Mouse (Mus musculus): ENCODE measurements around the gene Lsamp. TPM values are rescaled to one million over a fixed set of nuclear protein-coding genes. Genes with fewer than 3 reads are reported as not detected.
A peak's percentile ranks its signal among the peaks of the same experiment; 100 is the strongest.
"Not testable (repeated sequence)": the region's sequence is repeated elsewhere in the genome, so short reads cannot be mapped to it uniquely, and the experiment has no call there.

Gene Lsamp
- total RNA-seq, 4 experiments from 2014 or later = 9.0 to 20.8 (median 14.2) TPM

DNA sequence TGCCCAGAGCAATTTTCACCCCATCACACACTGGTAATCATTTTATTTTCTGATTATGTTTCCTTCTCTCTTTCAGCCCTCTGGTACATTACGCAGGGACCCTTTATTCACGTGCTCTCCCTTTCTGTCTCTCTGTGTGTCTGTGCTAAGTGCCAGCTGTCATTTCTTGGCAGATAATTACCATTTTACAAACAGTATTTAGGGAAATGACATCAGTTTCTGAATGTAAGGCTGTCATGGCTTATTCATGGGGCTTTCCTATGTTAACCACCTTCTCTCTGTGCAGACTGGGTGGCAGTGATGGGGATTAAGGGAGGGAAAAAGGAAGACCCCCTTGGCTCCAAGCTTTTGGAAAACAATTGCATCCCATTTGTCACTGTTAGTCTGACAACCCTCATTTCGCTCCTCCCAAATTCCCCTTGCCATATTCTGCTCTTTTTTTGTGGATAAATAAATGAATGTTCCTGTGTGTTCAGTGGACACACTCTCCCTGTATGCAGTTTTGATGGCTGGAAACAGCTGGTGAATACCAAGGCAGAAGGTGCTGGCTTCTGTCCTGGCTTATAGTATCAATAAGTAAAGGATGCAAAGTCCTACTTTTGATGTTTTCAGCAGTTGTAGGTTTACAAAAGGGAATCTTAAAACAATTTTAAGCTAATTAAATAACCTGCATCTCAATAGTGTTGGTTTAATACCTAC, 520.2 kb downstream of the Lsamp start:
- no peak for DNase-seq

DNA sequence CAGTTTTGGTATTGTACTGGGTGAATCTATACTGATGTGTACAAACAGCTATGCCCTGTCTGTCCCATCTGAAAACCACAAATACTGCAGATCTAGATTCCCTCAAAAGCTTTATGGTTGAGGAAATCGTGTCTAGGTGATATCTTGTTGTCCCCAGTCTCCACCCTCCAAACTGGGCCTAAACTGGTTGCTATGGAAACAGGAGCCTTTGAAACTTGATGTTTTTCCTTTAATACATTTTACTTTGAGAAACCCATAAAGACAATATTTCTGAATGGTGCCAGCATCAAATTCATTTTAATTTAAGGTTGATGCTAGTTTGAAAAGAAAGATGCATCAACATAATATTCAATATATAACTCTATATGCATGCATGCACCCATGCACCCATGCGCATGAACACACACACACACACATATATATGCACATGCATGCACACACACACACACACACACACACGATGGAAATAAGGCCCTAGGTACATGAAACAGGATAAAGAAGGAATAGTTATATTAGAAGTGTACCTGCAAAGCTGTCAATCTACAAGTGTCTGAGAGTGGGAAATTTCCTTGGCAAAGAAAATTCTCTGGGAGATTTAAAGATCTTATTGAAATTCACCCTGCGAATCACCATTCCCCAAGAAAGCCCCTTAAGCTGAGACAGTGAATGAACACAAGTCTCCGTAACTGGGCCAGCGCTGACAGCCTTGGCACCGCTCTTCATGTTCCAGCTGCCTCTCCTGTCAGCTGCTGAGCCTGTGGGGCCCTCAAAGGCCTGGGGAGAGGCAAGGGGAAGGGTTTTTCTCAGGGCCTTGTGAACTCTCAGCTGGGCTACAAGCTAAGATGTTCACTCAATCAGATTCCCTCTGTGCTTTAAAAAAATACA, 525.2 kb downstream of the Lsamp start:
- no peak for DNase-seq

DNA sequence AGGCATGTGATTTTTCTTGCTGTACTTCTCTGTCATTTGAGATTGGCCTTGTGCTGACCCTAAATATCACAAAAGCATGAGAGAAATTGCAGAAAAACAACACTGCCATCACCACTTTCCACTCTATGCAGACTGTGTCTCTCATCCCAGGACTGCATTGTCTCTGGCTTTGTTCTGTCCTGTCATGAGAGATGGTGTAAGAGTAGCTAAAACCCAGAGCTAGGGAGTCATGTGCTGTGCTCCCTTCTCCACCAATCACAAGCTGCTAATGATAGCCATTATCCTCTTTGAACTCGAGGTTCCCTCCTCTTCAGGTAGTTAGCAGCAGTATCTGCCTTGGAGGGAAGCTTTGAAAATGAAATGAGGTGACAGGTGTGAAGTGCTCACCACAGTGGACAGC, 552.6 kb downstream of the Lsamp start:
- no peak for DNase-seq

DNA sequence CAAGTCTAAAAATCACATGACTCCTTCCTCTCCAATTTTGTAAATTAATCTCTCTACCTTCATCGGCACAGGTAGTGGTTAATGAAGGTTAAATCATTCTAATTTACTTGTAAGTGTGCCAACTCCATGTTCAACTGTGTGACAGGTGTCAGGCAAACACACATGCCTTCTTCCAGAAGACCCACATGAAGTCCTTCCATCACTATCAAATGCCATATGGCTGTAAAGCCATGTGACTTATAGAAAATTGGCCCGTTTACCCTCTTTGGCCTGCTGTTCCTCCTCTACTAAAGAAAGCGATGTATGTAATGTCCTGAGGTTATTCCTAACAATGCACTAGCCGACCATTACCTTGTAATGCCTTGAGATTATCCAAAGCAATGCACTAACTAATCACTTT, 565.5 kb downstream of the Lsamp start:
- no peak for DNase-seq

DNA sequence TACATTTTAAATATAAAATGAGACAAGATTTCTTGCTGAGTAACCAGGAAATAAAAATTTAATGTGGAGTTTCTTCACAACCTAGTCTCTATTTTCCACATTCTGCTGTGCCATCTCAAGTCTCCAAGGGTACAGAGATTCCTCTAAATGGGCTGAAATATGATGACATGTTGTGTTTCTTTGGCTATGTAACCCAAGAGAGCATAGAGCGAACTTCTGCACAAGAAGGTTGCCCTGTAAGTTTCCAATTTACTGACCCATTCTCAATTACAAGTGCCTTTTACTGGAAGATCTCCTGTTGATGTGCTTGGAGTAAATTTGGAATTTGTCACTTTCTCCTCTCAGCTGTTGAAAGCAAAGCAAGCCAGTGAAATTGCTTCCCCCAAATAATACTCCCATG, 571.4 kb downstream of the Lsamp start:
- DNase-seq = no peak

DNA sequence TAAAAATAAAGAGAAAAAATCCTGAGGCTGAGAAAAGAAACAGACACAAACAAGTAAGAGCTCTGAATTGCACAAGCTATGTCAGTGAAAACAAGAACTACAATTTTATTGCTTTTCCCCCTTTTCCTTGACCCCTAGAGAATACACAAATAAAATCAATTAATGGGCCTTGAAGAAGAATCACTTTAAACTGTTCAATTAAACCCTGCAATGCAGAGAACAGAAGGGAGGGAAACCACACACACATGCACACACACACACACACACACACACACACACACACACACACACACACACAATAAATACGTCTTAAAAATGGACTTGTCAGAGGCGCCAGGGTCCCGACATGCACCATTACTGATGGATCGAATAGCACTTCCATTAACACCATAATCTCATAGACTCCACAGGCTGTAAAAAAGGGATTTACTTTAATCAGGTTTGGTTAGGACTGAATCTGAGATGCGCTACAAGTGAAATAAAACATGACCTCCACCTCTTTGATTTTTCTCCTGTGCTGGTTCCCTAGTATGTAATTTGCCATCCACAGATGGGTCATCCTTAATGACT, 573.6 kb downstream of the Lsamp start:
- no peak for DNase-seq

DNA sequence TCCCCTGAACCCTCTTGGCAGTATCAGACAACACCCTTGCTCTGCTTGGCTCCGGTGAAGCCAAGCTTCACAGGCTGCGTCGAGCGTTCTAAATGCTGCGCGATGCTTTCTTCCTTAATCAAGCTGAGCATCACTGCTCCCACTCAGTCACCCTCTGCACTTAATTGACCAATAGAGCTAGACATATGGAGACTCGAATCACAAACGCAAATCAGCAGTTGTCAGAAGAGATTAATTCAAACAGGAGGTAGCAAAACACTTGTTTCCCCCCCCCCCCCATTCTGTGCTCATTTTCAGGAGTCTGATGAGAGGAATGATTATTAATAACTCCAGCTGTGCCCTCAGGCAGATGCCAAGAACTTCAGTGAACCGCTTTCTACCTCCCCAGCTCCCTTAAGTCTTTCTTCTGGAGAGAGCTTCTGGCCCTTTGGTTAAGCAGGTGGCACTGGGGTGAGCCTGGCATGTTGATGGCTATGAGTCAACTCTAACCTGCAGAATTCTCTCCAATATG, 583.3 kb downstream of the Lsamp start:
- no peak for DNase-seq

DNA sequence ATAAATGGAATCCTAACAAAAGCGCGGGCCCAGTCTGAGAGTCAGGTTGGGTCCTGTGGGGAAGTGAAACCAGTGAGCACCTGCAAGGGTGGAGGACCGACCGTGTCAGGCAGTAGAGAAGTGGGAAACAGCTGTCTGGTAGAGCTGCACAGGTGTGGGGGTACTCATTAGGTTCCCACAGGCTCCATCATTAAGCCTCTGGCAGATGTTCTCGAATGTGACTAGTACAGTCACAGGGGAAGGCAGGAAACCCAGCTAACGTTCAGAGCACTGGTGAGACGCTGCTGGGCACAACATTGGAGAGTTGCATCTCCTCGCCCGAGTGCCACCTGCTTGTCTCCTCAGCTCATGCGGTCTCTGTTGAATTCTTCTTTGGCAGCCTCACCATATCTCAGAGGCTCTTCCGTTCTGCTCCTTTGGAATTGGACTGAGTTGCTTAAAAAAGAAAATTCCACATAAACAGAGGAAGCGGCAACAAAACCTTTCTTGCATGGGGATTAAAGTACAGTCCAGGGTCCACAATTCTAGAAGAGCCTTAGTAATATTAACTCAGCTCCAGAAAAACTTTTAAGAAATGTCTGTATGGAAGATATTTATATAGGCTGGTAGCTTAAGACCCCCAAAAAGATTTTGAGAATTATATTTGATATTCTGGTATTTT, 588.1 kb downstream of the Lsamp start:
- no peak for DNase-seq

DNA sequence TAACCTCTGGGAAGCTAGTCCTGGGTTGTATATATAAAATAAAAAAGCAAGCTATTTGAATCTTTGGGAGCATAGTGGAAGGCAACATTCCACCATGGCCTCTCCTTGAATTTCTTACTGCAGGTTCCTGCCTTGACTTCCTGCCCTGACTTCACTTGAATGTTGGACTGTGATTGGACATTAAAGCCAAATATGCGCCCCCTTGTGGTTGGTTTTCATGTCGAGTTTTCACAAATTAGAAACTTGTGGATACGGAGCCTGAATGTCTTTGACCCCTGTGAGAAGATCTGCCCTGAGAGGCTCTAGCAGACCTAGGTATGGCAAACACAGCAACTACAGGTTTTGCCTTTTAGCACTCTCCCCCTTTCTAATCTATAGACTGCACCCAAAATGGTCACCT, 597.9 kb downstream of the Lsamp start:
- no peak for DNase-seq

DNA sequence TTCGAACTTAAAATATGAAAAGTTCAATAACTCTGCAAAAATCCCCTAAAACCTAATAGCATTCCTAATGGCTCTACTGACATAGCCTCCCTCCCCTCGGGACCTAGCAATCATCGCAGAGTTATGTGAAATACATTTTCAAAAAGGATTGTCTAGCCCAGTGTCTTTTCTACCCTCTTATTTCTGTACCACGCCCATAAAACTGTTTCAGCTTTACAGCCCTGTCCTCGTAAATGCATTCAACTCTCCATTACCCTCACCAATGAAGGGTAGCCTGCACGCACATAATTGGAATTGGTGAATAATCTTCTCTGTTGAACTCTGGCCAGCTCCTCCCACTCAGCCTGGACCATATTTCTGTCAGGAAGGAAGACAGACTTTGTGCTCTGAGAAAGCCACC, 609.0 kb downstream of the Lsamp start:
- no peak for DNase-seq

DNA sequence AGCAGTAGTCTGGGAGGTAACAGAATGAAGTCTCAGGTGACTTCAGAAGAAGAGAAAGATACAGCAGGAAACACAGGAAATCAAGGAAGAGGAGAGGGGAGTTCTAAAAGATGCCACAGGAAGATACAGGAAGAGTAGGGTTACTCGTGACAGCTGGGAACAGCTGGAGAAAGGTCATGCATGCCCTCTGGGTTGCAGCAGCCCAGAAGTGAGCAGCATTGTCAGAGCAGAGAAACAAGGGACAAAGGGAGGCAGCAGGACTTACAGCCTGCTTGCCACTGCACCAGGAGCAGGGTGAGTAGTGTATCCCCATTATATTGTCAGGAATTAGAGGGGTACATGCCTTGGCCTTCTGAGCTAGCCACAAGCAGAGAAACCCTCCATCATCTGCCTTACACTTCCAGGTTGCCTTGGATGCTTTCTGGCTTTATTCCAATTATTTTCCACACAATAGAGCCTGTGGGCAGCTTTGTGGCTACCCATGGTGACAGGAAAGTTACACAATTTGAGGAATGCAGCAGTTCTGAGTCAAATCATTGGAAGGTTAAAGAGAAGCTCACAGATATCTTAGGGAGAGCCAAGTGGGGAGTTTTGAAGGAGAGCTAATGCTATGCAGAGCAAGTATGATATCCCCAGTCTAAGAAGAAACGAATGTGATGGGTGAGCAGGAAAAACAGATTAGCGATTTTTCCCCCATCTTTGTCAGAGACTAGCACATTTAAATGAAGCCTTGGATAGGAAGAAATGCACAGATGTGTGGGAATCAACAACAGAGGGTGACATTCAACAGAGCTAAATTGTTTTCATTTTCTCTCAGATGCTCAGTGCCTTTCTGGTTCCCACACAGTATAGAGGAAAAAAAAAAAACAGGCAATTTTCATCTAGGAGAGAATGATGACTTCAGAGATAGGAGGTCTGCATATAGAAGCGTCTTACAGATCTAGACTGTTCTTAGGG, 617.5 kb downstream of the Lsamp start:
- no peak for DNase-seq

DNA sequence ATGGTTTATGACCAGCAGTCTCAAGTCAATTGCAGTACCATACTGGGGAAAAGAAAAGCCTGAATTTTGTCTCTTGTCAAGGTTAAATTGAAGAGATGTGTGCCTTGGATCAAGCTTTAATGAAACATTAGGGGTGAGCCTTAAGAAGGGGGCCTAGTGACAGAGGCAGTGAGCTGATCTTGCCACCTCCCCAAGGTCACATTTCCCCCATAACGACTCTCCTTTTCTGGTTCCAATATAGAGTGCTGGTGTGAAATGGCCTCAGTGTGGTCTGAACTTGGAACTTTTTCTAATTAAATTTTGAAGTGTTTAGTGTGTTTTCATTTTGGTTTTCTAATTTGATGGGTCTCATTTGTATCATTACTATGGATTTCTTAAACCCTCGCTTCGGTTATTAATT, 623.3 kb downstream of the Lsamp start:
- DNase-seq = no peak

DNA sequence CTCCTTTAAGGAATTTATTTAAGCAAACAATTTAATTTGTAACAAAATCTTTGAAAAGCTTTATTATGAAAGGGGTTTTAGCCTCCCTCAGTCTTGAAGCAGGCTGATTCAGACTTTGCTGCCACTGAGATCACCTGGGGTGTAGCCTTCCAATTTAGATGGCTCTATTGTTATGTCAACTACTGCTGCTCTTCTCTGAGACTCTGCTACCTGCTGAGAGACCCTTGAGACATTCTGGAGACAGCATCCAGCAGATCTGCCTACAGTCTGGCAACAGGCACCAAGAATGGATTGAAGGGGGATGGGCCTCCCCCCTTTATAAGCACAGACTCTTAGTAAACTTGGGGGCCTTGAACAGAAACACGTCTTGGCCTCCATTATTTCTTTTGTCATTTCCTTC, 632.5 kb downstream of the Lsamp start:
- not testable (repeated sequence) for DNase-seq

DNA sequence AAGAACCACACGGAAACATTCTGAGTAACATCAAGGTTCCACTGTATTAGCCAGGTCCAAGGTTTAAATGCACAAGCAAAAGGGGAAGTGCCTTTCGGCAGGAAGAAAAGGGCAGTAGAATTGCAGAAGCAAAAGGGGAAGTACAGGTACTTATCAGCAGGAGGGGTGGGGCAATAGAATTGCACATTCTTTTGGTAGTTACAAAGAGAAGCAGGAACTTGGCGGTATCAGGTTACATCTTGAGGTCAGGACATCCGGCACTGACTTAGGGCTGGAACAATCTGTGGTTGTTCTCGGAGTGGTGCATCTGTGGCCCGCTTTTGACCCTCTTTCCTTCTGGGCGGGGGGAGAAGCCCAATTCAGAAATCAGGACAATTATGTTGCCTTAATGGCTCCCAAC, 636.9 kb downstream of the Lsamp start:
- DNase-seq = not testable (repeated sequence)

DNA sequence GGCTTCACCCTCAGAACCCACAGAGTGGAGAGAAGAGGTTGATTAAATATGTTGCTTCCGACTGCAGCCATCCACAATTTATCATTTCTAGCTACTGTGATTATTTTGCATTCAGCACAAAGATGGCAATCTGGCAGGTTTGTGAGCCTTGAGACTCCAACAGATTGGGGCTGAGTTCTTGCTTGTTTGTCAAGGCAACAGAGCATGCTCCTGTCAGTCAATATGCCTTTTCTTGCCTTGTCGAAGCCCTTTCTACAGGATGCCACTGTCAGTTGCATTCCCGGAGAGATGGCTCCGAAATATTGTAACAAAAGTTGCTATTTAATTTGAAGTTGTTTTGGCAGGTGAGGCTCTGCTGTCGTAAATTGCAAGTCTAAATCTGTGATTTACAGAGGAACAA, 643.0 kb downstream of the Lsamp start:
- no peak for DNase-seq

DNA sequence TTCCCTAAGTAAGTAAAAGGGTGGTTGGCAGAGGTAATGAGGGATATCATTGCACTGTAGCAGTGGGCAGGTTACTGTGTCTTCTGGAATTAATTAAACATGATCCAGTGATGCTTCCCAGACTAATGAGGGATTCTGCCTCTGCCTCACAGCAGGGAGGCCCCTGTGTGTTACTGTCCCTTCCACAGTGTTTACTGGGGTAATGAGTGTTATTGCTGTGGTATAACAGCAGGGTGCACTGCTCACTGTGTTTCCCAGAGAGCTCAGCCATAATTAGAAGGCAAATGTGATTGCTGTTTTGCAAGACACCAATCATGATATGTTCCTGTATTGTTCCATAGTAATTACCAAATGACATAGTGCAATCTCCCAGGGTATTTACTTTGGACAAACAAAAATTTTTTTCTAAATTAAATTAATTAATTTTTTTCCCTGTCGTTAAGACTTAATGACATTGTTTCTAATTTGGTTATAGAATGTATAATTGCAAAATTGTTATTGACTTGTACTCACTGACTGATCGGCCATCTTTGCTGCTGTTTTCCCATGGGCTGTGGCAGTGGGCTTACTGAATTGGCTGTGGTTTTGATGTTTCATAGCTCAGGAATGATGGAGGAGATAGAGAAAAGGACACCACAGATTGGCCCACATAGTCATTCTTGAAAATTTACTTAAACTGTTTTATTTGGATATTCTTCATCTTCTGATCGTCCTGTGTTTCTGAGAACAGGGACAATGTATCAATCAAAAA, 655.6 kb downstream of the Lsamp start:
- no peak for DNase-seq

DNA sequence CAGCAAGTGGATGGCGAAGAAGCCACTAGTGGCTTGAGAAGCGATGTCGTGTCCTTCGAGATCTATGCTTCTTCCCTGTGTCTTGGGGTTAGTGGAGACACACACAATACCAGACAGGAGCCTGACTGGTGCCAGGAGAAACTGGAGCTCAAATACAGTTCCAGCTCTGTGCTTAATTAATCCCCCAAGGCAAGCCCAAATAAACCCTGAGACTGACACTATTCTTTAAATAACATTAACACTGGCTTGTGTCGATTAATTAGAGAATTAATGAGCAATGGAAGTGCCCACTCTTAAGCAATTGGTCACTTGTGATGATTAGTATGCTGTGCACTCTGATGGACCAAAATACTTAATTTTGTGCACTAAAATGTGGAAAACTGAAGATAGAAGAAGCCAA, 668.6 kb downstream of the Lsamp start:
- no peak for DNase-seq

DNA sequence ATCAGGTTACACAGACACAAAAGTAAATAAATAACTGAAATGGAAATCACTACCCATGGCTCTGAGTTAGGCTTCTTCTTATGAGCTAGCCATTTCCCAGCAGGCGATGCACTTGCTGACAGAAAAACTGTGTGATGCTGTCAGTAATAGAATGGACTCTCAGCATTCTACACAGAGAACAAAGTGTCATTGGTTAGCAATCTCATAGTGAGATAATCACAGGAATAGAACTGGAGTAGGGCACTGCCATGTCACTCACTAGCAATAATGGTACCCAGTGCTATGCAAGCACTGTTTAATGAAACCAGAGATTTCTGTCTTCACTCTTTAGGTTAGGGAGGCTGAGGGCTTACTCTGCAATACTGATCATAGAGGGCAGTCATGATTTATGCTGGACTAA, 669.3 kb downstream of the Lsamp start:
- DNase-seq = no peak

DNA sequence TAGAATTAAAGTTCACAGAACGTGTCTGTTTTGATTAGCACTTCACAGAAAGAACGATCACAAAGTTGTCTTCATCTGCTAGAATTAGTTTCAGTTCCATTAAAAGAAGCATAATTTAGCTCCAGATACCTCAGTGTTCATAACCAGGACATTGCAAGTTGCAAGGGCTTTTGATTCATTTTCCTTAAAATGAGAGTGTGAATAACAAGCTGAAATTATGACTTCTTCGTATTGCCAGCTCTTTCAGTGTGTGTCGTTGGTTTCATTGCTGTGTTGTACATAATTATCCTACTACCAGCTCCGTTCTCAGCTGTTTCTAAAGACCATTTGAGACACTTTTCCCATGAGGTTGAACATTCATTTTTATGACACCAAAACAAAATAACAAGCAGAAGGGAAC, 672.2 kb downstream of the Lsamp start:
- no peak for DNase-seq

DNA sequence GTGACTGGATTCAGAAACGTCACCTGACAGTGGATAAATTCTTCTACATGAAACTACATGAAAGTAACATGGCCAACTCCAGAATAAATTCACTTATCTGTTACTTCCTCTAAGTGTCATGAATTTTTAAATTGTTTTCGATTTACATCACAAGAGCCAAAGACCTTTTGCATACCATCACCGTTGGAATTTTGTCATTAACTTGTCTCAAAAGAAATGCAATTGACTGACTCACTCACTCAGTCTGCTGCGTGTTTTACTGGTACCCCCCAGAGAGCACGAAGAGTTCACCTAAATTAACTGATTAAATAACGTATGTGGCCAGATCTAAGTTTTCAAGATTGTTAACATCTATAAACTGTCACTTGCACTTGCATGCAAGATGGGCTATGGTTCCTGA, 672.7 kb downstream of the Lsamp start:
- no peak for DNase-seq

DNA sequence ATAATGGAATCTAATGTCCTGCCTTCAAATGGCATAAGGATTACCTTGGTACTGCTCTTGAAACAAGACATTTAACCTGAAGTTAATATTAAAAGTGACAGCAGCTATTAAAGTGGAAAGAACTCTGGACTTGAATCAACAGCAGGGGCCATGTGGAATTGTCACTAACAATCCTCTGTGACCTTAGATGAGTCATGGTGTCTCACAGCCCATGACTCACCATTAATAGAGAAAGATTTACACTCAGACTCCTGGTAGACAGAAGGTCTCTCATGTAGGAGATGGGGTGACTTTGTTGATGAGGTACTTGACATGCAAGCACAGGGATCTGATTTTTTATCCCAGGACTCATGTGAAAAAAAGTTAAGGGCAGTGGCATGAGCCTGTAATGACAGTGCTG, 701.4 kb downstream of the Lsamp start:
- DNase-seq = peak; percentile 5
